Mouse (Mus musculus) hindbrain, embryonic 12.5 days (tissue): Measurements from ENCODE around the gene Spata33. TPM values are rescaled to one million over a fixed set of nuclear protein-coding genes. Genes with fewer than 3 reads are reported as not detected.
"Not testable (repeated sequence)": the region's sequence is repeated elsewhere in the genome, so short reads cannot be mapped to it uniquely, and the experiment has no call there.

Source experiments
- ATAC-seq: fragments of 200-750 bp; cut with Nextera tagmentation; 2 replicates; pipeline ENCODE4 v1.8.0; 2017; ENCODE audit warnings: moderate TSS enrichment; ENCODE audit not compliant: low FRiP score
- H3K27ac ChIP-seq: fragments of 300-500 bp; sonication (generic); 2 replicates; pipeline ENCODE4 v1.5.1; 2016; ENCODE audit warnings: mild to moderate bottlenecking
- H3K27me3 ChIP-seq: fragments of 300-500 bp; sonication (generic); 2 replicates; pipeline ENCODE4 v1.6.1; 2016; ENCODE audit warnings: mild to moderate bottlenecking
- H3K36me3 ChIP-seq: fragments of 300-500 bp; sonication (generic); 2 replicates; pipeline ENCODE4 v1.6.1; 2016; ENCODE audit warnings: mild to moderate bottlenecking
- H3K4me1 ChIP-seq: fragments of 300-500 bp; sonication (generic); 2 replicates; pipeline ENCODE4 v1.6.1; 2016
- H3K4me2 ChIP-seq: fragments of 300-500 bp; sonication (generic); replicated peaks from 2 replicates; pipeline ENCODE4 v1.6.1; 2016; ENCODE audit warnings: mild to moderate bottlenecking
- H3K4me3 ChIP-seq: fragments of 300-500 bp; sonication (generic); 2 replicates; pipeline ENCODE4 v1.5.1; 2016; ENCODE audit warnings: mild to moderate bottlenecking
- H3K9ac ChIP-seq: fragments of 300-500 bp; sonication (generic); 2 replicates; pipeline ENCODE4 v1.6.1; 2016; ENCODE audit warnings: mild to moderate bottlenecking, moderate library complexity
- H3K9me3 ChIP-seq: fragments of 300-500 bp; sonication (generic); replicated peaks from 2 replicates; pipeline ENCODE4 v1.6.1; 2016; ENCODE audit warnings: mild to moderate bottlenecking
- WGBS: fragments of 180-500 bp; shearing (Covaris S2); methylation state at CpG from one replicate; pipeline ENCODE4 v1.1.7; 2016; 5-methylcytosine and 5-hydroxymethylcytosine counted together
- polyA plus RNA-seq: library from polyadenylated mRNA; unstranded; fragments of >200 nt; fragmentation: Nextera tagmentation; extraction: Ambion mirVana; gene quantifications from 2 replicates; pipeline ENCODE4 v1.2.1, GENCODE M21; 2016

Gene Spata33
- 8.3 and 8.8 TPM in 2 replicates for polyA plus RNA-seq

DNA sequence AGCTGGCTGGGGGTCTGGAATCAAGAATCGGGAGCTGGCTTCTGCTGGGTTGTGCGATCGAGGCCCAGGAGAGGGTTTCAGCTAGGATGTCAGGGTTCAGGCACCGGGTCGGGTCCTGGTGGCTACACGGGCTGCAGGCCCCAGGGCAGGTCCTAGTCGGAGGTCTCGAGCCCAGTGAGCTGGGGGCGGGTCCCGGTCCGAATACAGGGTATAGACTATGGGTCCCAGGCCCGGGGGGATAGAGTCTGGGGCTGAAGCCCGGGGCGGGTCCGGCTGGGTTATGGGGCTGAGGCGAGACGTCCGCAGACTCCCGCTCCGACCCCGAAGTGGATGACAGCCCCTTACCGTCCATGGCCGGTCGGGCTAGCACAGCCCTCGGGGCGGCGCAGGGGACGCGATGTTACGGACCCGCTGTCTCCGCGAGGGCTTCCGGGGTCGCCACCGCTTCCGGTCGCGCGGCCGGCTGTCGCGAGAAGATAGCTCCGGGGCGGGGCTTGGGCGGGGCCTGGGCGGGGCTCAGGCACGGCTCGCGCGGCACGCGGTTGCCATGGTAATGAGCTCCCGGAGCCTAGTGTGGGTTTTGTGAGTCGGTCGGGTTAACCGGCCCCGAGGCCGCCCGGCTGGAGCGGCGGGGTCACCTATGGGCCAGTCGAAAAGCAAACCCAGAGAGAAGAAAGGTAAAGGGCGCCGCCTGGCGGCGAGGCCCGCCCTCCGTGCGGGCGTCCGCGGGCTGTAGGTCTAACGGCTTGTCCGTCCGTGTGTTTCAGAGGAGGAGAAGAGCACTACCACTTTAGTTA, at the start of gene Spata33, which contains the start of gene Chmp1a:
Spata33 (plus strand) TSS at position 512 of the 797 bp plus-strand sequence.
Chmp1a (minus strand) TSS at position 443 of the 797 bp plus-strand sequence.
- H3K9me3 ChIP-seq: no peaks in the 10 kb centered on the region
- peak within 1 kb of the TSS; percentile 89 for H3K4me2 ChIP-seq
- H3K4me1 ChIP-seq: peaks cover 23% of the 10 kb centered on the region
- peak within 1 kb of the TSS; percentile 93 for H3K4me3 ChIP-seq
- peak; percentile 95 for ATAC-seq
- peak within 1 kb of the TSS; percentile 50 for H3K27ac ChIP-seq
- 1% methylated on average over 76 of the region's 76 CpGs for WGBS
- H3K9ac ChIP-seq: peak within 1 kb of the TSS; percentile 98
- no peaks in the 10 kb centered on the region for H3K27me3 ChIP-seq
- peaks cover 36% of the 10 kb centered on the region for H3K36me3 ChIP-seq

DNA sequence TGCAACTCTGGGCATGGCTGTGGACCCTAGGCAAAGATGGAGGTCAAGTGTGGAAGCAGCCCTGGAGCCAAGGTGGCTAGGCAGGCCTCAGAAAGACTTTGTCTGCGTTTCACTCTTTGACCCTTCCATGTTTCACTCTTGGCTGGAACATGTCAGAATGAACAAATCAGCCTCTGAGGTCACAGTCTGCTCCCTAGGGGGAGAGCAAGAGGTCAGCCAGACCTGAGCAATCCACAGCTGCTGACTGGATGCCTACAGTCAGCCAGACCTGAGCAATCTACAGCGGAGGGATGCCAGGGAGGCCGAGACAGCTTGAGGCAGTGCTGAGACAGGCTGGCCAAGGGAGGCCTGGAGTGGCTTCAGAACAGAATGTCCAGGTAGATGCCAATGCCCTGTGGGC, 31.2 kb upstream of the Spata33 start:
- no peak overlapping the region for H3K27ac ChIP-seq
- WGBS: 59% methylated on average over 3 of the region's 3 CpGs

DNA sequence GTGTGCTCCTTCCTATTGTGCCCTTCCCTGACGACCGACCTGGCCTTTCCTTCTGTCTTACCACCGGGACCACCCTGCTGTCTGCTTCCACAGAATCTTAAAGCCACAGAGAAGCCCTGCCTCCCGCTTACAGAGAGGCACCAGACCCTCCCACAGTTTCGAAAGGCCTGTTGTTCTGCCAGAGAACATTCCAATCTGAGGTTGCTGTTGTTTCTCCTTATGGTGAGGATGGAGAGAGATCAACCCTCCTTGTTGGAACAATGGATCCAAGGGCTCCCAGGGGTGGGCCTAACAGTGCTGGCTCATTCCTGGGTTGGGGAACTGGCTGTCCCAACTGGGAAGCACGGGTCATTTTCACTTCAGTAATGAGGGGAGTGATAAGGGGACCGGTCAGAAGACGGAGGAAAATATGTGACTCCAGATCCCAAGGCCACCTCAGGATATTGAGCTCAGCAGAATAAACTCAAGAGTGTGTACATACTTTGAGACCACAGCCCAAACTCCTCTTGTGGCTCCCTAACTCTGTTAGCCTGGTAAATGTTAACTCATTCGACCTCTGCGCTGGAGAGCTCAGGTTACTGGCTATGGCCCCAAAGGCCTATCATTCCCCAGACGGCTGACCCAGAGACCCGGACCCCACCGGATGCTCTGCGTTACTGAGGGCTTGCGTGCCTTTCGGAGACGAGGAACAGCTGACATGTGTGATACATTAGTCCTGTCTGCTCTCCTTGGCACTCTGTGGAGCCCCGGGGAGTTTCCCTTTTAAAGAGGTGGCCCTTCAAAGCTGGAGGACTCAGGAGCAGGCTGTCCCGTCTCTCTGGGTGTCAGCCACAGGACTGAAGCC, 26.8 kb upstream of the Spata33 start, which contains the start of gene Dpep1:
Dpep1 (plus strand) TSS at position 677 of the 844 bp plus-strand sequence.
- no peak for ATAC-seq
- Histone ChIP-seq H3K9me3 (no peaks in the 10 kb centered on the region), H3K4me3 (no peak within 1 kb of the TSS), H3K27ac (no peak within 1 kb of the TSS), H3K36me3 (no peaks in the 10 kb centered on the region), H3K27me3 (no peaks in the 10 kb centered on the region), H3K4me2 (no peak within 1 kb of the TSS), H3K4me1 (peaks cover 3% of the 10 kb centered on the region), H3K9ac (no peak within 1 kb of the TSS)
- WGBS: 36% methylated on average over 19 of the region's 19 CpGs

More for the DNA sequence above, 31.2 kb upstream of the Spata33 start:
- H3K9me3 ChIP-seq: peaks cover 13% of the 10 kb centered on the region
- H3K4me3 ChIP-seq: no peak overlapping the region
- ATAC-seq: no peak
- H3K4me2 ChIP-seq: no peak overlapping the region
- no peaks in the 10 kb centered on the region for H3K27me3 ChIP-seq
- H3K36me3 ChIP-seq: no peaks in the 10 kb centered on the region
- peaks cover 3% of the 10 kb centered on the region for H3K4me1 ChIP-seq
- H3K9ac ChIP-seq: no peak overlapping the region

DNA sequence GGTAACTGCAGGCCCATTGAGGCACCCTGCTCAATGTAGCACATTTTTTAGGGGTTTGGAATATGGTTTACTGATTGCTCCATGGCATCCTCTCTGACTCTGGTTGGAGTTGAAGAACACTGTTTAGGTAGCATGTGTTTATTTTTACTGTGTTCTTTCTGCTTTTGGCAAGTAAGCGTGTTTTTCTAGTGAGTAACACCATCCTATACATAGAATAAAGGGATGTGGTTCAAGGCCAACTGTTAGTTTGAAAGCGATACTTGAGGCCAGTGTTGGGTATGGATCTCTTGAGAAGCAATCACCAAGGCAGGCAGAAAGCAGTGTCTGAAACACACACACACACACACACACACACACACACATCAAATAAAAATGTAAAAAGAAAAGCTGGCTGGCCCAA, 24.6 kb upstream of the Spata33 start:
- no peaks in the 10 kb centered on the region for H3K9me3 ChIP-seq
- no peaks in the 10 kb centered on the region for H3K27me3 ChIP-seq
- H3K36me3 ChIP-seq: no peaks in the 10 kb centered on the region
- H3K4me2 ChIP-seq: no peak overlapping the region
- H3K9ac ChIP-seq: no peak overlapping the region
- WGBS: 82% methylated on average over 2 of the region's 2 CpGs
- H3K4me1 ChIP-seq: peaks cover 3% of the 10 kb centered on the region
- no peak for ATAC-seq
- no peak overlapping the region for H3K27ac ChIP-seq
- no peak overlapping the region for H3K4me3 ChIP-seq

DNA sequence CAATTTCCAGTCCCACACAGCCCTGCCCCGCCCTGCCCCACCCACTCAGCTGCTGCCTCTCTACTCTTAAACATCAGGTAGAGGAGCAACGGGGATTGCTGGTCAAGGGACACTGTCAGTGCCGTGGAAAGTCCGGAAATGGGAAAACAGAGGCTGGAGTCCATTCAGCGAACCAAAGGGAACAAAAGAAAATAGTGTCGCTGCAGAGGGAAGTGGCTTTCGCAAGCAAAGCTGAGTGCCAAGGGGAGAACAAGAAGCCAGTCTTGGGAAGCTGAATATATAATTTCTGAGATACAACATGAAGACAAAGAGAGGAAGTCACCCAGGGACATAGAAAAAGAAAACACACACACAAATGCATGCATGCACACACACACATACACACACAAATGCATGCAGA, 23.8 kb upstream of the Spata33 start:
- ATAC-seq: no peak
- WGBS: 81% methylated on average over 7 of the region's 7 CpGs
- H3K4me1 ChIP-seq: peaks cover 3% of the 10 kb centered on the region
- no peaks in the 10 kb centered on the region for H3K36me3 ChIP-seq
- H3K27me3 ChIP-seq: no peaks in the 10 kb centered on the region
- no peaks in the 10 kb centered on the region for H3K9me3 ChIP-seq
- H3K27ac ChIP-seq: no peak overlapping the region
- H3K4me2 ChIP-seq: no peak overlapping the region
- H3K4me3 ChIP-seq: no peak overlapping the region
- no peak overlapping the region for H3K9ac ChIP-seq

DNA sequence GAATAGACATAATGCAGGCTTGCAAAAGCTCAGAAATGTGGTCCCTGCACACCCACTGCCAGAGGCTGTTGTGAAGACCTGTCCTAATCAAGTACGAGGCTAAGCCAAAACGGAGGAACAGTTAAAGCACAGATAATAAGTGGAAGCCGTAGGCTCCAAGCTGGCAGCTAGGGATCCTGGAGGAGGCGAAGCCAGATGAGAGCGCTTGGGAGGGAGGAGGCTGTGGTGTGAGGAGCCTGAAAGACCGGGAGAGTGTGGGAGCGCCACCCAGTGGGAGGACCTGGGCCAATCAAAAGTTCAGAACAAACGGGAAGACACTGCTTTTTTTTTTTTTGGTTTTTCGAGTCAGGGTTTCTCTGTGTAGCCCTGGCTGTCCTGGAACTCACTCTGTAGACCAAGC, 22.0 kb upstream of the Spata33 start:
- Histone ChIP-seq H3K27me3 (no peaks in the 10 kb centered on the region), H3K27ac (no peak overlapping the region), H3K36me3 (no peaks in the 10 kb centered on the region), H3K9ac (no peak overlapping the region), H3K4me3 (no peak overlapping the region), H3K4me2 (no peak overlapping the region), H3K9me3 (no peaks in the 10 kb centered on the region), H3K4me1 (peaks cover 3% of the 10 kb centered on the region)
- 4% methylated on average over 9 of the region's 9 CpGs for WGBS
- ATAC-seq: no peak

DNA sequence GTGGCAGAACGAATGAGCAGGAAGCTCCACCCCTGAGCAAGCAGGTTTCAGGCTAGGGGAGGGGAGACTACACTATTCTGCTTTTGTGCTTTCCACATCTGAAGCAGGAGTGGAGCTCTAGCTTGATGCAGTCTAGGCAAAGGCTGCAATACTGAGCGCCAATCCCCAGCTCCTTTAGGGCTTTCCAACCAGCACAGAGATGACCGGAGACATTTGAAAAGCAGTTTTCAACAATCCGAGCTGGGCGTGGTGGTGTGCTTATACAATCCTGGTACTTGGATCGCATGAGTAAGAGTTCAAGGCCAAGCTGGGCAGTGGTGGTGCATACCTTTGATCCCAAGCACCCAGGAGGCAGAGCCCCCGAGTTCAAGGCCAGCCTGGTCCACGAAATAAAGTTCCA, 20.7 kb upstream of the Spata33 start:
- Histone ChIP-seq H3K4me3 (no peak overlapping the region), H3K36me3 (no peaks in the 10 kb centered on the region), H3K4me2 (no peak overlapping the region), H3K9me3 (no peaks in the 10 kb centered on the region), H3K27ac (no peak overlapping the region), H3K4me1 (no peaks in the 10 kb centered on the region), H3K27me3 (no peaks in the 10 kb centered on the region), H3K9ac (no peak overlapping the region)
- 61% methylated on average over 8 of the region's 8 CpGs for WGBS
- no peak for ATAC-seq

DNA sequence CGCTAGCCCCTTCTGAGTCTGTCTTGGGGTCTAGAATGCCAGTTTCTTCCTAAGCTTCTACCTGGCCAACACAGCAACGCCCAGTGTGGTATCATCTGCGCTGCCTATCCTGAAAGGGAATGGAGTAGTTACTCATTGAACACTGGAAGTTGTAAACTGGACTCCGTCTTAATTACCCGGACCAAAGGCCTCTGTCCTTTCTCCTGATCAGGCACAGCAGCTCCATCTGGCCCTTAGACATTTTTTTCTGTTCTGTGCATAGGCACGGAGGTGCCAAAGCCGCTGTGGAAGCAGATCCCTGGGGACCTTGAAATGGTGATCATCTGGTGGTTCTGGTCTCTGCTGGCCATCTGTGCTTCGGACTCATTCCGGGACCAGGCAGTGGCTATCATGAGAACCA, 18.9 kb upstream of the Spata33 start:
- no peak for ATAC-seq
- Histone ChIP-seq H3K27me3 (no peaks in the 10 kb centered on the region), H3K9ac (no peak overlapping the region), H3K27ac (no peak overlapping the region), H3K4me3 (no peak overlapping the region), H3K9me3 (no peaks in the 10 kb centered on the region), H3K4me1 (no peaks in the 10 kb centered on the region), H3K4me2 (no peak overlapping the region), H3K36me3 (no peaks in the 10 kb centered on the region)
- WGBS: 86% methylated on average over 9 of the region's 9 CpGs

DNA sequence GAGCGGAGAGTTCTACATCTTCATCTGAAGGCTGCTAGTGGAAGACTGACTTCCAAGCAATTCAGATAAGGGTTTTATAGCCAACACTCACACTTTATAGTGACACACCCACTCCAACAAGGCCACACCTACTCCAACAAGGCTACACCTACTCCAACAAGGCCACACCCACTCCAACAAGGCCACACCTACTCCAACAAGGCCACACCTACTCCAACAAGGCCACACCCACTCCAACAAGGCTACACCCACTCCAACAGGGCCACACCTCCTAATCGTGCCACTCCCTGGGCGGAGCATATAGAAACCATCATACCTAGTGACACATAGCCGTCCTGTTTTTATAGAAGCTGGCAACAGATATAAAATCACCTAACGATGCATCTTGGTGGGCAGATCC, 15.6 kb upstream of the Spata33 start:
- H3K9ac ChIP-seq, H3K27me3 ChIP-seq, H3K4me1 ChIP-seq, H3K27ac ChIP-seq, H3K4me3 ChIP-seq, H3K36me3 ChIP-seq, ATAC-seq, H3K4me2 ChIP-seq, H3K9me3 ChIP-seq: not testable (repeated sequence)
- WGBS: 75% methylated on average over 5 of the region's 5 CpGs

DNA sequence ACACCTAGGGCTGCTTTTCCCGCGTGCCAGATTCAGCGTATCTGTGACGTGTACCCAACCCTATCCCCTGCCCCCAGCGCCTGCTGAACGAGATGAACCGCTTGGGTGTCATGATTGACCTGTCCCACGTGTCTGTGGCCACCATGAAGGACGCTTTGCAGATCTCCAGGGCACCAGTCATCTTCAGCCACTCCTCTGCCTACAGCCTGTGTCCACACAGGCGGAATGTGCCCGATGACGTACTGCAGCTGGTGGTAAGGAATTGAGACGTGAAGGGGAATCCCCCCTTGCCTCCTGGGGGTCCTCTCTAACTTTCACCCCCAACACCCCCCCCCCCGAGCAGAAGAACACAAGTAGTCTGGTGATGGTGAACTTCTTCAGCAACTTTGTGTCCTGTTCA, 12.8 kb upstream of the Spata33 start:
- H3K9ac ChIP-seq: no peak overlapping the region
- no peak for ATAC-seq
- 0 out of 2 replicates have a peak, but pooled peaks cover 3% of the 10 kb centered on the region for H3K4me1 ChIP-seq
- no peaks in the 10 kb centered on the region for H3K9me3 ChIP-seq
- 75% methylated on average over 14 of the region's 14 CpGs for WGBS
- H3K27me3 ChIP-seq: no peaks in the 10 kb centered on the region
- H3K36me3 ChIP-seq: peaks cover 9% of the 10 kb centered on the region
- no peak overlapping the region for H3K27ac ChIP-seq
- no peak overlapping the region for H3K4me3 ChIP-seq
- H3K4me2 ChIP-seq: no peak overlapping the region

DNA sequence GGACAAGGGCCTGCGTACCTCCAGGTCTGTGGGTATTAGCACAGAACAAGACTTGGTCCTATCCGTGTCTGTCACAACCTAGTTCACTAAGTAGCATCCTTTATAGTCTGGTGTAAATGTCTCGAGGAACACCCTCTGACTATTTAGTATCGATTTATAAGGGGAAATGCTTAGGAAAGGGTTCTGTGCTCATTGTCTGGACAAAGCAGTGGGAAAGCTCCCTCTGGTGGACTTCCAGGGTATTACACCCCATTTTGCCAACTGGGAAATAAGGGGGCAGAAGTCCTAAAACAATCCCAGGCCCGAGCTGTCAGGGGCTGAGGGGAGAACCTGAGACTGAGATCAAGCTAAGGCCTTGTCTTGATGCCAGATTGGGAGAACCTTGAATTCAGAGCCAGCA, 10.3 kb upstream of the Spata33 start:
- Histone ChIP-seq H3K27me3 (no peaks in the 10 kb centered on the region), H3K9ac (no peak overlapping the region), H3K27ac (no peak overlapping the region), H3K4me3 (no peak overlapping the region), H3K4me2 (no peak overlapping the region), H3K9me3 (no peaks in the 10 kb centered on the region), H3K36me3 (peaks cover 28% of the 10 kb centered on the region), H3K4me1 (0 out of 2 replicates have a peak, but pooled peaks cover 3% of the 10 kb centered on the region)
- ATAC-seq: 0 out of 2 replicates have a peak, but pooled peaks have one; percentile 19
- WGBS: 30% methylated on average over 5 of the region's 5 CpGs

DNA sequence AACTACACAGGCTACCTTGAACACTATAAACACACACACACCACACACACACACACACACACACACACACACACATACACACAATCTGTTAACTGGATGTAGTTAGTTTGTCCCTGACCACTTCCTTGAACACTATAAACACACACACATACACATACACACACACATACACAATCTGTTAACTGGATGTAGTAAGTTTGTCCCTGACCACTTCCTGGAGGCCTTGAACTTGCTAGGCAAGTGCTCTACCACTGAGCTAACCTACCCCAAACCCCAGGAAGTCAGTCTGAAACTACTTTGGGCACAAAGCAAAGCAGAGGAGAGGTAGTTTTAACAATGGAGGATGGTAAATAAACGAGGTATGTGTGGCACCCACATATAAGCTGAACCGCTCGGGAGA, 9.1 kb upstream of the Spata33 start:
- Histone ChIP-seq H3K4me2 (no peak overlapping the region), H3K9ac (no peak overlapping the region), H3K36me3 (peaks cover 41% of the 10 kb centered on the region), H3K4me1 (0 out of 2 replicates have a peak, but pooled peaks cover 3% of the 10 kb centered on the region), H3K9me3 (no peaks in the 10 kb centered on the region), H3K27ac (no peak overlapping the region), H3K27me3 (no peaks in the 10 kb centered on the region), H3K4me3 (no peak overlapping the region)
- no peak for ATAC-seq
- WGBS: 91% methylated on average over 3 of the region's 3 CpGs
